ENCODE assay signal across 12 mouse cellular contexts in the genomic region with DNA sequence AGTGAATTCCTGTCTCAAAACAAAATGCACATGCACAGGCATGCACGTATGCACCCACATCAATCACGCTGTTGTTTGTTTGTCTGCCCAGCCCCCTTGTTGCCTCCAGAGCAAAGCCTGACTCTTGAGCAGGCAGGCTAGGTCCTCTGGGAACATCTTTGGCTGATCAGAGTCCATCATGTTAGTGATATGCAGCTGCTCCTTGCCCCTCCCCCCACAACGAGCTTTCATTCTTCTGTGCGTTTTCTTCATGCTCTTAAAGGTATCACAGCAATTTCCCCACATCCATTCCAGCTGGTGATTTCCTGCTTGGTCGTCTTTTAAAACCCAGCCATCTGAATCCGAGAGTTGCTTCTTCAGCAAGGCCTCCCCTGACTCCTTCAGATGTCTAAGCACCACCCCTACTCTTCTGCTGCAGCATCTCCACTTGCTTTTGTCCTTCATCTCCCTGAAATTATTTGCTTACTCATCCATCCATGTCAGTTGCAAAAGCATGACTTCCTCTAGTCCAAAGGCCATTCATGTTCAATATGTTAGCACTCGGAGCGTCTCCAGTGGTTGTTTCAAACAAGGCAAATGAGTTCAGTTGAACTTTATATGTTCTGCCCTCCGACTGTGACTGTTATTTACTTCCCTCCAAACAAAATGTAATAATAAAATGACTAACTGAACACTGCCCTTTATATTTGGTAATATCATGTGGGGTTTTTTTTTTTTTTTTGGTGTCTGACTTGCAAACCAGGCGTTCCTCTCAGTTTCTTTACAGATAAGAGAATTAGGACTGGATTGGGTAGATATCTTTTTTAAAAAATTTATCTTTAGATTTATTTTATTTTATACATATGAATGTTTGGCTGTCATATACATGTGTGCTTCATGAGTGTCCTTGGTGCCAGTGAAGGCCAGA.
A peak's percentile ranks its signal among the peaks of the same experiment; 100 is the strongest.
DNase-seq lines count a peak whose midpoint lies in the region; ATAC-seq and TF ChIP-seq lines count a peak whose summit lies in the region.
"Had no signal": no experiment of that assay in that cellular context is flagged by ENCODE, and none has a peak within 500 bp of the region (broad histone marks: within the 10 kb centered on the region; RNA-seq: fewer than 3 reads in every experiment).

No protein-coding gene starts in this region.

- no peak for TF ChIP-seq RAD21 in MEL (IDR thresholded peaks at IDR 0.05; ENCODE audit: low read depth, low read length)

- no peak overlapping the region for H3K9ac ChIP-seq in MEL (ENCODE audit: control insufficient read depth, low read depth, low read length, poor library complexity, severe bottlenecking)
- no peak overlapping the region for H3K9ac ChIP-seq in embryonic facial prominence, embryonic 11.5 days (replicated peaks; ENCODE audit: low read length)
- no peak overlapping the region; the same call in 1 of the 2 replicates for H3K9ac ChIP-seq in liver, embryonic 12.5 days
- H3K9ac ChIP-seq: forebrain, embryonic 12.5 days; limb, embryonic 15.5 days had no signal

- no peaks in the 10 kb centered on the region for H3K79me2 ChIP-seq in MEL (ENCODE audit: control insufficient read depth, insufficient read depth, low read length, poor library complexity)

- WGBS in embryonic facial prominence, embryonic 11.5 days, result 67% methylated on average over 10 of the region's 10 CpGs
- WGBS in liver, embryonic 12.5 days (ENCODE audit: insufficient replicate concordance), result 59% methylated on average over 10 of the region's 10 CpGs
- 85% methylated on average over 10 of the region's 10 CpGs for WGBS in forebrain, embryonic 10.5 days

- no peak overlapping the region for H3K4me3 ChIP-seq in MEL (ENCODE audit: control insufficient read depth in 1 of 2, insufficient read depth in 1 of 2, low read depth in 2 of 2, low read length in 2 of 2)
- no peak overlapping the region for H3K4me3 ChIP-seq in embryonic facial prominence, embryonic 11.5 days (ENCODE audit: low read depth, low read length)
- no peak overlapping the region for H3K4me3 ChIP-seq in liver, embryonic 12.5 days
- H3K4me3 ChIP-seq in forebrain, embryonic 10.5 days, result no peak overlapping the region
- H3K4me3 ChIP-seq: forebrain, embryonic 12.5 days; heart, embryonic 10.5 days; limb, embryonic 15.5 days had no signal

- TF ChIP-seq EP300 in MEL (IDR thresholded peaks at IDR 0.05; ENCODE audit: low read depth in 1 of 2, low read length in 2 of 2), result peak in 1 of 2 experiments; percentile 48; a peak in 2 of 4 replicates

- no peaks in the 10 kb centered on the region for H3K27me3 ChIP-seq in MEL (ENCODE audit: control insufficient read depth in 1 of 2, insufficient read depth in 2 of 2, low read length in 2 of 2)
- no peaks in the 10 kb centered on the region for H3K27me3 ChIP-seq in embryonic facial prominence, embryonic 11.5 days (ENCODE audit: control insufficient read depth, insufficient read depth, low read length)
- no peaks in the 10 kb centered on the region for H3K27me3 ChIP-seq in liver, embryonic 12.5 days (replicated peaks)
- no peaks in the 10 kb centered on the region for H3K27me3 ChIP-seq in forebrain, embryonic 10.5 days (ENCODE audit: poor library complexity, severe bottlenecking)
- H3K27me3 ChIP-seq: forebrain, embryonic 12.5 days; limb, embryonic 15.5 days had no signal

- no peak overlapping the region for H3K27ac ChIP-seq in MEL (ENCODE audit: control insufficient read depth, low read depth, low read length)
- H3K27ac ChIP-seq in embryonic facial prominence, embryonic 11.5 days (replicated peaks; ENCODE audit: low read depth, low read length), result no peak overlapping the region
- H3K27ac ChIP-seq in liver, embryonic 12.5 days, result peak overlapping the region; percentile 87
- no peak overlapping the region for H3K27ac ChIP-seq in forebrain, embryonic 10.5 days
- H3K27ac ChIP-seq: forebrain, embryonic 12.5 days; heart, embryonic 10.5 days had no signal

- DNase-seq in kidney, adult 8-10 months, result peak; percentile 29 to 46
- no peak for DNase-seq in kidney, adult 18-20 months
- DNase-seq in MEL (ENCODE audit: low read depth, low spot score), result peak; percentile 39
- peak; percentile 31 for DNase-seq in embryonic facial prominence, embryonic 11.5 days (ENCODE audit: low spot score)
- DNase-seq in forebrain, embryonic 10.5 days (ENCODE audit: extremely low spot score, low spot score), result no peak
- DNase-seq in right cerebral cortex, postnatal 25 days, result no peak
- DNase-seq in urinary bladder, adult 2 months (ENCODE audit: low spot score), result no peak

- TF ChIP-seq CTCF in MEL (IDR thresholded peaks at IDR 0.05 in 2 of 3, conservative IDR thresholded peaks at IDR 0.05 in 1 of 3; ENCODE audit: control insufficient read depth in 1 of 3, insufficient read depth in 1 of 3, low read depth in 2 of 3, low read length in 3 of 3, poor library complexity in 1 of 3, severe bottlenecking in 1 of 3), result no peak

- H3K36me3 ChIP-seq in MEL (ENCODE audit: control insufficient read depth in 1 of 2, insufficient read depth in 2 of 2, low read length in 2 of 2), result peaks cover 0 to 17% of the 10 kb centered on the region in 2 experiments; a peak in 2 of 4 replicates
- no peaks in the 10 kb centered on the region for H3K36me3 ChIP-seq in embryonic facial prominence, embryonic 11.5 days (replicated peaks; ENCODE audit: control insufficient read depth, insufficient read depth, low read depth, low read length)
- H3K36me3 ChIP-seq in liver, embryonic 12.5 days, result no peaks in the 10 kb centered on the region
- no peaks in the 10 kb centered on the region for H3K36me3 ChIP-seq in forebrain, embryonic 10.5 days (replicated peaks)
- H3K36me3 ChIP-seq: forebrain, embryonic 12.5 days; heart, embryonic 10.5 days; limb, embryonic 15.5 days had no signal

- H3K4me2 ChIP-seq in embryonic facial prominence, embryonic 11.5 days (ENCODE audit: low read depth, low read length), result no peak overlapping the region
- peak overlapping the region; percentile 25 for H3K4me2 ChIP-seq in liver, embryonic 12.5 days
- H3K4me2 ChIP-seq: forebrain, embryonic 12.5 days; limb, embryonic 15.5 days had no signal

- ATAC-seq in embryonic facial prominence, embryonic 11.5 days (replicated peaks; ENCODE audit: insufficient number of reproducible peaks, low FRiP score, low TSS enrichment, low read depth), result peak; percentile 41
- no peak for ATAC-seq in liver, embryonic 12.5 days
- ATAC-seq: intestine, embryonic 16.5 days had no signal

- TF ChIP-seq POLR2A in MEL (IDR thresholded peaks at IDR 0.05; ENCODE audit: control insufficient read depth in 1 of 2, insufficient read depth in 1 of 2, low read depth in 1 of 2, low read length in 2 of 2, poor library complexity in 1 of 2), result no peak

- peaks cover 13 to 30% of the 10 kb centered on the region in 2 experiments for H3K4me1 ChIP-seq in MEL (ENCODE audit: control insufficient read depth in 1 of 2, insufficient read depth in 2 of 2, low read length in 2 of 2)
- no peaks in the 10 kb centered on the region for H3K4me1 ChIP-seq in embryonic facial prominence, embryonic 11.5 days (ENCODE audit: control insufficient read depth, insufficient read depth, low read length)
- H3K4me1 ChIP-seq in liver, embryonic 12.5 days, result peaks cover 87% of the 10 kb centered on the region
- H3K4me1 ChIP-seq in forebrain, embryonic 10.5 days, result 0 out of 2 replicates have a peak, but pooled peaks cover 6% of the 10 kb centered on the region
- H3K4me1 ChIP-seq: forebrain, embryonic 12.5 days; limb, embryonic 15.5 days had no signal

- no peaks in the 10 kb centered on the region for H3K9me3 ChIP-seq in MEL (replicated peaks; ENCODE audit: insufficient read depth, low read length)
- H3K9me3 ChIP-seq in embryonic facial prominence, embryonic 11.5 days (replicated peaks; ENCODE audit: control insufficient read depth, low read length), result no peaks in the 10 kb centered on the region
- no peaks in the 10 kb centered on the region for H3K9me3 ChIP-seq in liver, embryonic 12.5 days (replicated peaks)
- no peaks in the 10 kb centered on the region for H3K9me3 ChIP-seq in forebrain, embryonic 10.5 days
- H3K9me3 ChIP-seq: forebrain, embryonic 12.5 days; heart, embryonic 10.5 days; limb, embryonic 15.5 days had no signal

TF ChIP-seq in MEL, 35 proteins besides CTCF, POLR2A, EP300 and RAD21:
- no peak for TF ChIP-seq CHD2 (IDR thresholded peaks at IDR 0.05; ENCODE audit: low read length)
- TF ChIP-seq RCOR1 (IDR thresholded peaks at IDR 0.05; ENCODE audit: low read depth, low read length), result no peak
- no peak for TF ChIP-seq ZC3H11A (IDR thresholded peaks at IDR 0.05; ENCODE audit: low read depth, low read length)
- TF ChIP-seq ETS1 (IDR thresholded peaks at IDR 0.05; ENCODE audit: low read depth, low read length), result peak; percentile 37; the same call in 1 of the 2 replicates
- no peak for TF ChIP-seq POLR2AphosphoS2 (IDR thresholded peaks at IDR 0.05; ENCODE audit: low read length)
- no peak for TF ChIP-seq ELF1 (IDR thresholded peaks at IDR 0.05; ENCODE audit: low read depth, low read length)
- 0 out of 2 replicates have a peak, but pooled peaks have one; percentile 33 for TF ChIP-seq TCF12 (IDR thresholded peaks at IDR 0.05; ENCODE audit: low read depth, low read length)
- no peak for TF ChIP-seq USF1 (IDR thresholded peaks at IDR 0.05; ENCODE audit: low read depth, low read length)
- TF ChIP-seq ZNF384 (IDR thresholded peaks at IDR 0.05; ENCODE audit: low read depth, low read length), result peak; percentile 94
- TF ChIP-seq KAT2A (conservative IDR thresholded peaks at IDR 0.05; ENCODE audit: low read depth, low read length), result no peak

Comparison
In these comparisons a context has a peak if more than half of its experiments do, and no peak if none do; other contexts are left out.
1. DNase-seq: peak in kidney, adult 8-10 months (2 of 2), MEL (single experiment) and embryonic facial prominence, embryonic 11.5 days (single experiment); none in kidney, adult 18-20 months (single experiment), forebrain, embryonic 10.5 days (single experiment), right cerebral cortex, postnatal 25 days (single experiment) and urinary bladder, adult 2 months (single experiment).